Mouse (Mus musculus) midbrain, embryonic 10.5 days (tissue): ENCODE results near the gene Olfr887. TPM values are rescaled to one million over a fixed set of nuclear protein-coding genes. Genes with fewer than 3 reads are reported as not detected.

ENCODE experiments used
- DNase-seq: peaks from one replicate; pipeline ENCODE4 v3.0.0-alpha.2; 2017; ENCODE audit warnings: low spot score
- H3K27ac ChIP-seq: fragments of 300-500 bp; sonication (generic); replicated peaks from 2 replicates; pipeline ENCODE4 v1.5.1; 2016; ENCODE audit warnings: mild to moderate bottlenecking
- H3K27me3 ChIP-seq: fragments of 300-500 bp; sonication (generic); 2 replicates; pipeline ENCODE4 v1.6.1; 2016; ENCODE audit warnings: low read depth, mild to moderate bottlenecking; ENCODE audit not compliant: poor library complexity, severe bottlenecking
- H3K36me3 ChIP-seq: fragments of 300-500 bp; sonication (generic); 2 replicates; pipeline ENCODE4 v1.6.1; 2016; ENCODE audit warnings: mild to moderate bottlenecking, moderate library complexity
- H3K4me1 ChIP-seq: fragments of 300-500 bp; sonication (generic); 2 replicates; pipeline ENCODE4 v1.6.1; 2016
- H3K4me3 ChIP-seq: fragments of 300-500 bp; sonication (generic); 2 replicates; pipeline ENCODE4 v1.5.1; 2016; ENCODE audit warnings: mild to moderate bottlenecking, moderate library complexity
- H3K9me3 ChIP-seq: fragments of 300-500 bp; sonication (generic); replicated peaks from 2 replicates; pipeline ENCODE4 v1.6.1; 2016; ENCODE audit warnings: mild to moderate bottlenecking
- WGBS: fragments of 180-500 bp; shearing (Covaris S2); methylation state at CpG from one replicate; pipeline ENCODE4 v1.1.7; 2016; 5-methylcytosine and 5-hydroxymethylcytosine counted together
- polyA plus RNA-seq: library from polyadenylated mRNA; unstranded; fragments of >200 nt; fragmentation: Nextera tagmentation; extraction: Ambion mirVana; gene quantifications from 2 replicates; pipeline ENCODE4 v1.2.1, GENCODE M21; 2016

The Olfr887 gene
- not detected in 2 replicates for polyA plus RNA-seq

- no peak for DNase-seq
- whole genome bisulfite sequencing, result 88% methylated on average over 1 of the region's 1 CpGs
- no peaks in the 10 kb centered on the region for H3K36me3 ChIP-seq
- H3K4me3 ChIP-seq, result no peak within 1 kb of the TSS
- no peaks in the 10 kb centered on the region for H3K4me1 ChIP-seq
- no peaks in the 10 kb centered on the region for H3K9me3 ChIP-seq
- H3K27me3 ChIP-seq, result no peaks in the 10 kb centered on the region
- H3K27ac ChIP-seq, result no peak within 1 kb of the TSS
These were observed at the start of gene Olfr887 for GRCm38 (mm10) chr9:38083772-38084171. TSS of gene Olfr887 (plus strand) at chr9:38084072.

- DNase-seq, result no peak
- H3K4me3 ChIP-seq, result no peak within 1 kb of the TSS
- H3K36me3 ChIP-seq, result no peaks in the 10 kb centered on the region
- no peaks in the 10 kb centered on the region for H3K9me3 ChIP-seq
- 72% methylated on average over 1 of the region's 1 CpGs for WGBS
- no peak within 1 kb of the TSS for H3K27ac ChIP-seq
- no peaks in the 10 kb centered on the region for H3K4me1 ChIP-seq
- no peaks in the 10 kb centered on the region for H3K27me3 ChIP-seq
These were observed 37.6 kb upstream of the Olfr887 start, which contains the start of gene Olfr884 for GRCm38 (mm10) chr9:38046255-38046654. TSS of gene Olfr884 (plus strand) at chr9:38046555.

DNA sequence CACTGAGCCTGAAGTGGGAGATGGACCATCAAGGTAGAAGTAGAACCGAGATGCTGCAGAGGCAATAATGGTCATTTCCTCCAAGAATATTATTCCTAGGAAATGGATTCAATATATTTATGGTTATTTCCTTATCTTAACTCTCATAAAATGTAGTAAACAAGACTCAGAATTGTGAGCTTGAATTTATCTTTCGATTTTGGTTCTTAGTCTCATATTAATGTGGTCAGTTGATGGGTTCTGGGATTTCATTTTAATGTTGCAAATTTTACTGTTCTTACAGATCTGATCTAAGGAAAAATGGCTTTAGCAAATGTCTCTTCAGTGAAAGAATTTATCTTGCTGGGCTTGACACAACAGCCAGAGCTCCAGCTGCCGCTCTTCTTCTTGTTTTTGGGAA is 22.9 kb upstream of the Olfr887 start, which contains the start of gene Olfr885:
Olfr885 (plus strand) TSS at position 301 of the 400 bp plus-strand sequence.
- Histone ChIP-seq H3K27me3 (no peaks in the 10 kb centered on the region), H3K36me3 (no peaks in the 10 kb centered on the region), H3K9me3 (no peaks in the 10 kb centered on the region), H3K4me1 (no peaks in the 10 kb centered on the region), H3K4me3 (no peak within 1 kb of the TSS), H3K27ac (no peak within 1 kb of the TSS)
- 83% methylated on average over 3 of the region's 3 CpGs for WGBS
- DNase-seq, result no peak

DNA sequence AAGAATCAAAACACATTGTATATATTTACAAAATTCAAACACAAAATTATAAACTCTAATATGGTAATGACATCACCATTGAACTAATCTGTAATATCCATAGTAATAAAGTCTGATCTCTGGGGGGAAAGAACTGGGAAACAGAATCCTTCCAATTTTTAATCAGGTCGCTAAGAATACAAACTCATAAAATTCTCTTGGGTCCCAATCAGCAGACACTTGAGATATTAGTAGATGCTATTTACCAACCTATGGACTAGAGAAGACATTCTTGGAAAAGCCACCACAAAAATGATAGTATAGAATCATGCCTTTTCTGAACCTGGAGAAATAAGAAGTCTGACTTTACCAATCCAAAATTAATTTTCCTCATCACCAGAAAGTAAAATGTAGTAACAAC is 24.0 kb downstream of the Olfr887 start, which contains the start of gene Olfr888:
Olfr888 (plus strand) TSS at position 301 of the 400 bp plus-strand sequence.
- Histone ChIP-seq H3K27ac (no peak within 1 kb of the TSS), H3K4me1 (no peaks in the 10 kb centered on the region), H3K4me3 (no peak within 1 kb of the TSS), H3K27me3 (no peaks in the 10 kb centered on the region), H3K36me3 (no peaks in the 10 kb centered on the region), H3K9me3 (no peaks in the 10 kb centered on the region)
- no peak for DNase-seq
- WGBS, result 93% methylated on average over 1 of the region's 1 CpGs

GRCm38 (mm10) chr9:38114898-38115297 is 31.0 kb downstream of the Olfr887 start, which contains the start of gene Olfr889:
TSS of gene Olfr889 (plus strand) at chr9:38115198.
- Histone ChIP-seq H3K27ac (no peak within 1 kb of the TSS), H3K27me3 (no peaks in the 10 kb centered on the region), H3K9me3 (no peaks in the 10 kb centered on the region), H3K36me3 (no peaks in the 10 kb centered on the region), H3K4me1 (no peaks in the 10 kb centered on the region), H3K4me3 (no peak within 1 kb of the TSS)
- DNase-seq, result no peak

Other genes starting within 250 kb of the Olfr887 start
- gene Olfr877, start 229.8 kb upstream of the Olfr887 start, polyA plus RNA-seq, result not detected in 2 replicates
- gene Olfr145, start 187.3 kb upstream of the Olfr887 start, polyA plus RNA-seq, result not detected in 2 replicates
- not detected in 2 replicates for gene Olfr878, start 166.2 kb upstream of the Olfr887 start, polyA plus RNA-seq
- not detected in 2 replicates for gene Olfr881, start 92.2 kb upstream of the Olfr887 start, polyA plus RNA-seq
- not detected in 2 replicates for gene Olfr883, start 58.3 kb upstream of the Olfr887 start, polyA plus RNA-seq
- not detected in 2 replicates for gene Olfr884, start 37.5 kb upstream of the Olfr887 start, polyA plus RNA-seq
- not detected in 2 replicates for gene Olfr885, start 22.8 kb upstream of the Olfr887 start, polyA plus RNA-seq
- not detected in 2 replicates for gene Olfr888, start 24.1 kb downstream of the Olfr887 start, polyA plus RNA-seq
- gene Olfr889, start 31.1 kb downstream of the Olfr887 start, polyA plus RNA-seq, result 0.11 and 0.16 TPM in 2 replicates
- not detected in 2 replicates for gene Olfr890, start 58.4 kb downstream of the Olfr887 start, polyA plus RNA-seq
- gene Olfr891, start 96.7 kb downstream of the Olfr887 start, polyA plus RNA-seq, result not detected in 2 replicates
- not detected in 2 replicates for gene Olfr893, start 124.3 kb downstream of the Olfr887 start, polyA plus RNA-seq
- not detected in 2 replicates for gene Olfr894, start 134.0 kb downstream of the Olfr887 start, polyA plus RNA-seq
- not detected in 2 replicates for gene Olfr143, start 168.7 kb downstream of the Olfr887 start, polyA plus RNA-seq
- not detected in 2 replicates for gene Olfr895, start 183.8 kb downstream of the Olfr887 start, polyA plus RNA-seq
- not detected in 2 replicates for gene Olfr896-ps1, start 207.0 kb downstream of the Olfr887 start, polyA plus RNA-seq
- not detected in 2 replicates for gene Olfr25, start 245.0 kb downstream of the Olfr887 start, polyA plus RNA-seq